Mouse (Mus musculus) frontal cortex, postnatal 14 days (tissue): ENCODE measurements around the gene L3mbtl4.

Experiments used
- DNase-seq, 2 experiments: peaks; one replicate each; pipeline ENCODE4 v3.0.0; 2022; ENCODE audit warnings: low spot score in 2 of 2

The L3mbtl4 gene

DNA sequence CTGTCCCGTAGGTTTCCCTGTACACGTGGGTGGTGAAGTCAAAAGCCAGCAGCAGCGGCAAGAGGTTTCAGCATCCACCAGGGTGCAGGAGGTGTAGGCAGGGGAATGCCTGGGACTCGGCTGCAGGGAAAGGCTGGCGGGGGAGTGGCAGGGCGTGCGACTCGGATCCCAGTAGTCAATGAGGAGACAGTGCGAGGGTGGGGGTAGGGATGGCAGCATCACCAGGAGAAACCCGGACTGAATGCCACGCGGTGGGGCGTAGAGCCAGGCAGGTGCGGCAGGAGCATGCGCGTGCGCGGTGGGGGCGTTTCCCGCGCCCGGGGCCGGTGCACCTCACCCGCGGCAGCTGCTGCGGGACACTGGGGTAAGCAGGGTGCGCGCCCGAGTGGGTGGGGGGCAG lies at the start of gene L3mbtl4:
L3mbtl4 (plus strand) TSS at position 271 of the 400 bp plus-strand sequence.
- DNase-seq = peak in 1 of 2 experiments; percentile 15

DNA sequence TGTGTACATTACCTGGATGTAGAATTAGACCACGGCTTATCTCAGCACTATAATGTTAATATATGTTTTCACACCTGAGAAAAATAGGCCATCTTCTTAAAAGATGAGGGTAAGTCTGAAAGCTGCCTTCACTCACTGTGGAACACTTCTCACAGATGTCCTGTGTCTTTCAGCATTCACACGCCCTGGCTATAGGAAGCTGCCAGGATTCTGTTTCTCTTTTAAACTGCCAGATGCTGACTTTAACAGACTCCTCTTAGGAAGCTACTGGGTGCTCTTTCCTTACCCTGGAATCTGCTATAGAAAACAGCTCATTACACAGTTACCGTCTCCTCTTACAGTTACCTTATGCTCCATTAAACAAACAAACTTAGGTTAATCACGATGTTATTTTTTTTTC lies 43.1 kb upstream of the L3mbtl4 start:
- DNase-seq = no peak

DNA sequence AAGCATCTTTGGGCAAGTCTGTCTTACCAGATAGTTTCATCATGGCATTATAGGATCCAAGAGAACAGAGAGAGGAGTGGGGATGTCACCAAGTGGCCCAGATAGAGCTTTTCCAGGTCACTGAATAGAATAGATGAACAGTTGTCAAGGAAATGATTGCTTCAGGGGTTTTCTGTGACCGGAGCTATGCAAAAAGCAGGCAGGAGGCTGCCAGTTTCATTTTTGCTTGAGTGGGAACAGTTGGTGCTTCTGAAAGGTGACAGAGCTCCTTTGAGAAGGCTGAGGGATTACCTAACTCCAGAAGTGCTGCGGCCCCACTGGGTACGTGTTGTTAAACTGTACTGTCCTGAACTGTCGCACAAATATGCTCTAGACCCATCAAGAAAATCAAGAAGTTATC lies 38.2 kb upstream of the L3mbtl4 start:
- DNase-seq = no peak

DNA sequence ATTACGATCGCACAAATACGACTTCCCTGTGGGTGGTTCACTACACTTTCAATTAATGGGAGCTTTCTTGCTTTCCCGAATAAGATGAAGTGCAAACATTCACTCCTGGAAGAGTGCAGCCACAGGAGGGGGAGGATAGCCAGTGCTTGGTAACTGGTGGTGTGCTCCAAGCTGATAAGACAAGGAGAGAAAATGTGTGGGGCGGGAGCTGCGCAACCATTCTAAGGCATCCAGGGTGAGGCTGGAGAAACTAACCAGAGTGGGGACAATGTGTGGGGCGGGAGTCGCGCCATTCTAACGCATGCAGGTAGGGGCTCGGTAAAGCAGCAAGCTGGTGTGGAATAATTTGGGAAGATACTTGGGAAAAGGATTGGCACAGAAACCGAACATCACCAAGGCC lies 36.6 kb upstream of the L3mbtl4 start:
- DNase-seq = no peak

DNA sequence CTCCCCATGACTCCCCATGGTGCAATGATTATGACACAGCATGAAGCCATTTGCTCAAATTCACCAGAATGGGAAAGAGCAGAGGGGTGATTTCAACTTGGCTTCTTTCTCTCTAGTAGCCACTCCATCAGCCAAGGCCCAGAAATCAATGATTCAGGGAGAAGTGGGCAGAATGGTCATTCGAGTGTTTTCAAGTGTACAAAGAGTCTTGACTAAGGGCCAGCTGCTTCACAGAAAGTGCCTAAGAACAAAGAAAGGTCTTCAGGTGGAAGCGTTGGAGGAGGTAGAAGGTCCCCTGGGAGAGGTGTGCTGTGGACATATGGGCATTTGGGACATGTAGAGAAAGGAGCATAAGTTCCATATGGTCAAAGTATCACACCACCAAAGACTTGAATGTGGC lies 33.4 kb upstream of the L3mbtl4 start:
- no peak for DNase-seq

DNA sequence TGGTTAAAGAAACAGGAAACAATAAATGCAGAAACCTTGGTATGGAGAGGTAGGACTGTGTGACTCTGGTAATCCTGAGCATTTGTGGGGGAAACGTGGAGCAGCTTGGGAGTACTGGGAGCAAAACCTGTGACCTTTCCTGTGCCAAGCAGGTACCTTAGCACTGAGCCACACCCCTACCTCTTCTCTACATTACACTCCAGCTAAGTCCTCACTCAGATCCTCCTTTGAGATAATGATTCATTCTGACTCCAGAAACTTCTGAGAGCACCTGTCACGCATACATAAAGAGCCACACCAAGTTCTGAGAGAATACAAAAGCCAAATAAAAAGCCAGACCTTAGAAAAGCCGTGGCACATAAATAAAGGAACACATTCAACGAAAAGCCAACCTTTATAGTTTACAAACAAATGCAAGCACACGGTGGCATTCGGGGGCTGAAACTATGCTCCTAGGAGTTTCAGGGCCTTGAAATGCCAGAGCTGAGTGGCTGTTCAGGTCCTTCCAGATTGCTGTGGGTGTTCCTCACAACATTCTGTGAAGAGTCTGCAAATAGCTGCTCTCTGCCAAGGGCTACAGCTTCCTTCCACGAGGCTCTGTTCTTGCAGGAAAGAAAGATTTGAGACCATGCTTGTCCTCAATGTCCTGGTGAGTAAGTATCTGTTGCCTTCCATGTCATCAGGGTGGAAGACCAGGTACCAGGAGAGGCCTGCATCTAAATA lies 8.6 kb upstream of the L3mbtl4 start:
- DNase-seq = no peak

DNA sequence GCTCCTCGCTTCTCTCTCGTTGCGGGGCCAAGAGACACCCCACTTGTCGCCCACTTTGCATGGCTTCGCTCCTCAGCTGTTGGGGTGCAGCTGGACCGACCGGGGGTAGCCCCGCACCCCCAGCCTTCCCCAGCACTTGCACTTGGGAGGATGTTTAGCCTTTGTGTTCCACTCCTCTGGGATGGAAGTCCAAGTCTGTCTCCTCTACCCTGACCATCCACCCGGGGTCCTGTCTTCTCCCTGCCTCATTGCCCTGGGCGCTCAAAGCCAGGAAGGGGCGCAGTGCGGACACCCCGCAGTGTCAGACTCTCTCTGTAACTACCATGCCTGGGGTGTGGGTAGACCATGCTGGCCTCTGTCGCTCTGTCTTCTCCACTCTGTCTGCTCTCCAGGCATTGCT lies 357 bp downstream of the L3mbtl4 start:
- no peak for DNase-seq

DNA sequence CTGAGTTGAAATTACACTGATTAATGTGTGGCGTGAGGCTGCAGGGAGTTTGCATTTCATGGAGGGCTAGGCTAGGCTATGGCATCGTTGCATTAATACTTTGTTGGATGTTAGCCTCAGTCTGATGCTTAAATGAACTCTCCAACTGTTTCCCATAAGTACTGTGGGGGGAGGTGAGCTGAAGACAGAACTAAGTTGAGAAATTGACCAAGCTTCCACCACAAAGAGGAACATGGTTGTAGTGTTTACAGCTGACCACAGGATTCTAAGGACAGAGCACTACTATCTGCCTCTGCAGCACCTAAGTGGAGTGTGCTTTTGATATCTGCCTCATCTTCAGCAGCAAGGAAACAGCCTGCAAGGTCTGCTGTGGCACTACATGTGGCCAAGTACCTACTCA lies 1.5 kb downstream of the L3mbtl4 start:
- no peak for DNase-seq

DNA sequence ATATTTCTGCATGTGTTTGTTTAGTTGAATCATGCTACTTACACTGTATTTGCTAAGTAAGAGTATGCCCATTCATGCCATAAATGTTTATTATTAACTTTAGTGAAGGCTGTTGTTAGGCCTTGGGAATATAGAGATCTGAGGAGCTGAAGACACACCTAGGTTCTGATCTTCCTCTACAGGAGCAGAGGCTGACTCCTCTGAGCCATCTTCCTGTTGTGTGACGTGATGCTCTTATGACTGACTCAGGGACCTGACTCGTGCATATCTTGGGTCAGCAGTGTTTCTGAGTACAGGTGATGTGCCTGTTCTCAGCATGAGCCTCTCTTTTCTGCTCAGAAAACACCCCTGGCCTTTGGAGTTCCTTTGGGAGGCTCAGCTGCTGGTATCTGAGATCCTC lies 7.3 kb downstream of the L3mbtl4 start:
- no peak for DNase-seq

DNA sequence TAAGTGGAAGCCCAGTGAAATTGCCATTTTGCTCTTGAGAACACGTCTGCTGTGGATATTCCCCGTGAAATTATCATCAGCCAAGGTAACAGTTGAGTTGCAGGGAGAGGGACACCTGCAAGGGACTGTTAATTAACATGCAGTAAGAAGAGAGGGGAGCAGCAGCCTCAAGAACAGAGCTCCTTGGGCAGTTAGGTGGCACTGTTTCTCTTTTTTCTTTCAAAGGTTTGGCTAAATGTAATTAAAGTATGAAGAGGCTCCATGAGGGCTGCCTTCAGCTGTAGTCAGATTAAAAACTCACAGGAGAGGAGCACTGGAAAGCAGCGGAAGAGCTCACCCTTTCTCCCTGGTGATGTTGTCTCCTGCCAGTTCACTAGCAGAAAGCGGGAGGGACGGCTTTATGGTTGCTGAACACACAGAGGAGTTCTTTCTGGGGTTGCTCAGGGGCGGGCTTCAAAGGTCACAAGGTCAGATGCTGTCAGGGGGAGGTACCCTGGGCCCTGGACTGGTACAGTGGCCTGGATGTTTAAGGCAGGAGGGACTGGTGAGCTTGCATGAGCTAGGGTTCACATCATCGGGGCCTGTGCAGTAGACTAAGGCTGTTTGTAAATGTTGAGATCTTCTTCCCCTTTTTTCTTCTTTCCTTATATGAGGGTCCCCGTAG lies 11.7 kb downstream of the L3mbtl4 start:
- no peak for DNase-seq

DNA sequence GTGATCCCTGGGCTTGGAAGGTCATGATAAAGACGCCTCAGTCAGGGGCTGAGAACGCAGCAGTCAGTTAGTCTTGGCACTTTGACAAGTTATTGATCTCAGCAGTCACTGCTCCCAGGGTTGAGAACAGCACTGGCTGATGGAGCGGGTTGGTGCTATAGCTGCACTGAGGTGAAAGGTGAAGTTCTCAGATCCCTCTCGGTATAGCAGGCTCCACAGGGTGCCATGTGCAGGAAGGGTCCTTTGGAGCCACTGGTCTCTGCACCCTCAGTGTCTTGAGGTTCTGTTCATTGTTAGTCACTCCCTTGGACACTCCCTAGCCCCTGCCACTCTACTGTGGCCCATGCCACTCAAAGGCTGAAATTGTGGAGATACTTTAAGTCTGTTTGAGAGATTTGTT lies 14.5 kb downstream of the L3mbtl4 start:
- DNase-seq = no peak

DNA sequence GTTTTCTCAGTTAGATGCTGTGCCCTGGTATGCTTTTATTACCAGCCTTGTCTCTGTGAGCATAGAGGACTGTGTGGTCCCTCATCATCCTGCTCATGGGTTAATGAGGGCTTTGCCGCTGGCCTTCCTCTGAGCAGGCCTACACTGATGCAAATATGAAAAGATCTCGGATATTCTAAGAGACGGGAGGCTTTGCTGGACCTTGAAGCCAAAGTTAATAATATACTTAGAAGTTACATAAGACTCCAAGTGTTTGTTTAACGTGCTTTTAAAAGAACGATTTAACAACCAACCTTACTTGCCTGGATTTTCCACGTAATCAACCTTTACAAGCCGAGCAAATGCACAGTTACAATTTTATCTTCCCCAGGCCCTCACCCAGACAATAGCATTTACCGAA lies 15.1 kb downstream of the L3mbtl4 start:
- DNase-seq = no peak

DNA sequence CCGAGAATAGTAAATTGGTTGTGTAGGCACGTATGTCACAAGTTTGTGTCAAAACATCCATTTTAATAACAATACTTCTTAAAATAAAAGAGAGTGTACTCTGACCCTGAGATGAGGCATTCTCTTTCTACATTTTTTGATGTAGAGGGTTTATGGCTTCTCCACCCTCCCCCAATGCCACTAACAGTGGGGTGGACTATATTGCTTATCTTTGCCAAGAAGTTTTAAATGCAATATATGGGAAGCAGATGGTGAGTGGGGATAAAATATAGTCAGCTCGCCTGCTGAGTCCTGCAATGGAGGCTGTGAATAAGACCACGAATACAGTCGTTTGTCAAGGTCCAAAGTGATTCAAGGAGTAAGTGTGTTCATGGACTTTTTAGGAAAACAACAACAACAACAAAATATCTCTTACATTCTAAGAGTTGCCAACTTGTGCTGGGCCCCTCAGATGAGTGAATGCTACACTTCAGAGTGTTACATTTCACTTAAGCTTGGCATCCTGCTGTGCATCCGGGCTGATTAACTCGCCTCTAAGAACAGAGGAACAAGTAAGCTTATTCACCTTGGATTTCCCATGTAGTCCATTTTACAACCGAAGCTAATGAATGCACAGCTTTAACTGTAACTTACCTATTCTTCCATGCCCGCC lies 18.2 kb downstream of the L3mbtl4 start:
- DNase-seq = no peak

DNA sequence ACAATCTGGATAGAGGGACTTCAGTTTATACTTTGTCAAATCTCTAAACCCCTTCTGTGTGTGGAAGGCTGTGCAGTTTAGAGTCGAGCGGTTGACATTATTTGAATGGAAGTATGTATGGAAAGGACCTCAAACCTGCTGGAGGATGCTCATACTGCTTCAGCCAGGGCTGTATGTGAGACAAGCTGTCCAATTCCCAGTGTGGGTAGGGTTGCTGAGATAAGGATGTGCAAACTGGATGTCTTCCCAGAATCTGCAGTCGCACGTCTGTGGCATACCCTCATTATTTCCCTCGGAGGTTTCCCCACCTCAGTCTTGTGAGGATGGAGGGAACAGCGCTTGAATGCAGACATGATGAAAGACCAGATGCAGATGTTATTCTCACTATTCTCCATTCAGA lies 34.8 kb downstream of the L3mbtl4 start:
- no peak for DNase-seq

DNA sequence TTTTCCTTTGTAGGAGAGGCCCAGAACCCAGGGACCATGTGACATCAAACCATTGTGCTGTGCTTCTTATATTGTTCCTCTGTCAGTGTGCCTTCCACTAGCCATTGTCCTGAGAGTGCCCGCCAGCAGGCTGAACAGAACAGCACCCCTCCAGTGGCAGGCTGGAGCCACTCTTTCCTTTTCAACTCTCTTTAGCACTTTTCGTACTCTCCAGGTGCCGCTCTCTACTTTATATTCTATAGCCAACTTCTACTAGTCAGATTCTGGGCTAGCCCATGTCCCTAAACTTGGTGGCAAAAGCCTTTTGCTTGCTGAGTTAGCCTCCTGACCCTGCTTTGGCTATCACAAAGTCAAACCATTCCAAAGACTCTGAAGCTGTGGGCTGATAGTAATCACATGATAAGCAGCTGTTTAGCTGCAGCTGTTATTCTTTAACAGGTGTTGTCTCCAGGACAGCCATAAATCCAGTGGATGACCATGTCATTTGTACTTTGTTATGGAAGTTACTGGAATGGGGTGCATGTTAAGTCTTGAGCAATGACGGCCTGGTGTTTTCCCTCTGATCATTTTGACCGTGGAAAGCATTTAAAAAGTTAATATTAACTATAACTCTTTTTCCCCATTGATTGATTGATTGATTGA lies 38.8 kb downstream of the L3mbtl4 start:
- DNase-seq = no peak

DNA sequence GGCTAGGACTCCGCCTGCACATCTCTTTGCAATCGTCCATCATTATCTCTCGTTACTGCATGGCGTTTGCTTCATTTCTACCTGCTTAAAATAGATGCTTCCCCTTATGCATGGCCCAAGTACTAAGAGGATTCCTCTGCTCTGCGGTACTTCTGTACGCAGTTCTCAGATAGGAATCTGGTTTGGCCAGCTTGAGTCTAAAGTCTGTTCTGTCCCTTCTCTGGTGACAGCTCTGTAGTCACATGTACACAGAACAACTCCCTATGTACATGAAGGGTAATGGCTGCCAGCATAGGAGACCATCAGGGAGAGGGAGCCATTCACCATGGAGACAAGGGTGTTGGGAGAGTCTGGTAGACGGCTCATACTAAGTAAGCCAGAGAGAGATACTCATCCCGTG lies 47.3 kb downstream of the L3mbtl4 start:
- no peak for DNase-seq

DNA sequence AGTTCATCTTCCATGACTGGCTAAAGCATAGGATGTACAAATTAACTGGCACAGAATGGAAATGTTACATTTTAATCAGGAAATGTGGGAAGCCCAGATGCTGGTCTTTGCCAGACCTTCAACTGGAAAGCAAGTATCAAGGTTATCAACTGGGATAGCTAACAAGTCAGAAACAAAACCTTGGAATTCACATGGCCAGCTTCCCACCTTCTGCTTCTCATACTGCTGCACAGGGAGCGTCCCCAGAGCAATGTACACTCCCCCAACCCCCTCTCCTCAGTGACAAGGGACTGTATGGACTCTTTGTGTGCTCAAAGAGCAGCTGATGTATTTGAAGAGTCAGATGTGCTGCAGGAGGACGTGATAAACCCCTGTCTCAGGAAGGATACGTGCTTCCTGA lies 49.0 kb downstream of the L3mbtl4 start:
- DNase-seq = no peak

DNA sequence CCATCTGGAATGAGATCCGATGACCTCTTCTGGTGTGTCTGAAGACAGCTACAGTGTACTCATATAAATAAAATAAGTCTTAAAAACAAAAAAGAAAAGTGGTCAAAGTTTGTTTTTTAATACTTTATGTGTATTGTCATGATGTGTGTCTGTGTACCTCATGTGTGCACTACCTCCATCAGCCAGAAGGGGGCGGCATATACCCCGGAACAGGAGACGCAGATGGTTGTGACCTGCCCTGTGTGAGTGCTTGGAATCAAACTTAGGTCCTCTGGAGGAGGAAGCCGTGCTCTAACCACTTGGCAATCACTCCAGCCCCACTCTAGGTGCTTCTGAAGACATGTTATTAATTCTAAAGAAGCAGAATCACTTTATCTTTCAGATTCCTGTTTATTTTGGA lies 58.6 kb downstream of the L3mbtl4 start:
- DNase-seq = no peak

DNA sequence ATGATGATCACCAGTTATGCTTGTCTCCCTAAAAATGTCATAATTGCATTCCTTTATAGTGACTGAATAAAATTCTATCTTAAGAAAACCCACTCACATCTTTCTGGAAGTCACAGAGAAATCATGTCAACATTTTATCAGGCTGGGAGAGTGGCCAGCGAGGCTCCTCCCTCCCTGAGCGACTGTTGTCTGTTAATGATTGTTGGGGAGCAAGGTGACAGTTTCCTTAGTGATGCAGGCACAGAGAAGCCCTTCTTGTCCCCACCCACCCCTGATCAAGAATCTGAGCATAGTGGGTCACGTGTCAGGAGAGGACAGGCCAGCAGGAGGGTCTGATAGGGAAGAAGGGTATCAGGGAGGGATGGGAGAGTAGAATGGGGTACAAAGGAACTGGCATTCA lies 59.8 kb downstream of the L3mbtl4 start:
- no peak for DNase-seq

DNA sequence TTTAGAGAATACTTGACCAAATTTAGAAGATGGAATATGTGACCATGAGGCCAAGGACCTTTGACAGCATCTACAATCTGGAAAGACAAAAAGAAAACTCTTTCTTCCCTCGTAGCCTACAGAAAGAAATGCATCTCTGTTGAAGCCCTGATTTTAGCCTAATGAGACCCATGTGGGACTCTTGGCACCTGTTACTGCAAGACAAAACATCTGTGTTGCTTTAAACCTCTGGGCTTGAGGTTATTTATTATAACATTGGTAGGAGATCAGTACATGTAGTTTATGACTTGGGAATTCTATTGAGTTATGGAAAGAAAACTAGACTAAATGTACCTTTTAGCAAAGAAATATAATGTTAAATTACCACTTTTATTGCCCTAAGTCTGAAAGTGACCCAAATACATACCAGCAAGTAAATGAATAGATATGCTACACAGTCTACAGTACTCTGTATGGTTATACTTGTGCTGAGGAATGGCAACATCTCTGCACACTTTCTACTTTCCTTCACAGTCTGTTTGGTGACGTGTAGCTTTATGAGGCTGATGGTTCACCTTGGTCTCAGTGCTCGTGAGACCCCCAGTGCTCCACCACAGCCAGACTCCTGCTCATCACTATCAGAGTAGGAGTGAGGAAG lies 65.4 kb downstream of the L3mbtl4 start:
- no peak for DNase-seq

DNA sequence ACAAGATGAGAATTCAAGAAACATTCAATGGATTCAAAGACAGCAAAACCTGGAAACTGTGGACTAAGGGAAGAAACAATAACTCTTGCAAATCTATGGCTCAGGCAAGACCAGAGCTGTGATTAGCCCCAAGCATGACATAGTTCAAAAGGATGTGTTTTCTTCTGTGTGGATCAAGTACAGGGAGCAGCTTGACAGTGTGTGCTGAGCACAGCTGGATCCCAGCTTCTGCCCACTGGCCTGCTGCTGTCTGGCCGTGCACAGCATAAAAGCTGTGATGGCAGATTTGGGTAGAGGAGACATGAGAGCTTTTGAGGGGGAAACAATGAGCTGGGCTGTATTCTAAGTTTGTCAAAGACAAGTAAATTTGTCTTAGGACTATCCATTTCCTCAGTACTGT lies 84.1 kb downstream of the L3mbtl4 start:
- DNase-seq = no peak

DNA sequence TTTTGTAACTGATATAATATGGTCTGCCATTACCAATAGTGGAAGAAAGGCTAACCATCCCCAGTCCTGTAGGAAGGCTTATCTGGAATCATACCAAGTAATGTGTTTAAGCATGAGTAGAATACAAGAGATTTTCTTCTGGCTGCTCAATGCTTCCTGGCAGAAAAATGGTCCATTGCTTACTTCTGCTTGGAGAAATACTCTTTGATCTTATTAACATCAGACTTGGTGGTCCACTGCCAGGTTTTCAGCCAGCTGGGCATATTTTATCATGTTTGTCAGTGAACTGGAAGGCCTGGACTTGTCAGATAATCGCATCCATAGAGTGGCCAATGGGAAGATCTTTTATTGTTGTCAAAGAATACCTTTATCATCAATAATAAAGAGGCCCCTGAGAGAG lies 97.5 kb downstream of the L3mbtl4 start:
- no peak for DNase-seq
